Mouse (Mus musculus) gastrocnemius, adult 2 months (tissue): ENCODE measurements around the gene C3ar1. TPM values are rescaled to one million over a fixed set of nuclear protein-coding genes. Genes with fewer than 3 reads are reported as not detected.
A peak's percentile ranks its signal among the peaks of the same experiment; 100 is the strongest.

ENCODE experiments used
- DNase-seq: peaks from one replicate; pipeline ENCODE4 v3.0.0; 2022
- H3K27ac ChIP-seq: fragments of 200-600 bp; 2 replicates; pipeline ENCODE4 v1.8.1; 2022; ENCODE audit warnings: mild to moderate bottlenecking
- H3K4me3 ChIP-seq: fragments of 200-600 bp; 2 replicates; pipeline ENCODE4 v1.8.1; 2022; ENCODE audit warnings: mild to moderate bottlenecking, moderate library complexity
- CTCF ChIP-seq: fragments of 200-600 bp; IDR thresholded peaks from 2 replicates; pipeline ENCODE4 v1.8.1; 2022; ENCODE audit warnings: antibody characterized with exemption, mild to moderate bottlenecking, moderate library complexity
- intact Hi-C: fragments of 180-260 bp; cut with DNase I; formaldehyde crosslinking; loops from one replicate; pipeline ENCODE4 v1.15.1; 2025
- total RNA-seq, 2 experiments: library from RNA; stranded (reverse); gene quantifications; 2 replicates each; pipeline ENCODE4 v1.2.3; 2021

C3ar1 gene
- total RNA-seq, 2 experiments from 2014 or later, result 0.41 to 0.67 TPM

DNA sequence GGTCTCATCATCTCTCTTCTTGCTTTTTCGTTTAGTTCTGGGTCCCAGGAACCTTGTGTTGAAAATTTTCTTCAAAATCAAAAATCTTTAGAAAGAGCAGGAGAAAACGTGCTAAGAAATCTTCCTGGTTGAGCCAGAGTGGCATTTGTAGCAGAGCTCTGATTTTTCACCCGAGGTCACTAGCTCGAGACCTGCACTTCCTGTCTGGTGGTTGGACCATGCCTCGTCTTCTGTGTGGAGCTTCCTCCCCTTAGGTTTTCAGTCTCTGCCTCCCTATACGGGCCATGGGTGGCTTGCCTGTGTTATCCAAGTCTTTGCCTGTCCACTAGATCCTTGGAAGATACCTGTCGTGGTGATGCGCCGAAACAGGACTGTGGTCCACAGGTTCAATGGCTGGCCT, 34.1 kb downstream of the C3ar1 start:
- DNase-seq, result no peak
- intact Hi-C loops, result no loop called here
- TF ChIP-seq CTCF, result no peak
- Histone ChIP-seq H3K4me3 (peak overlapping the region; percentile 100), H3K27ac (peak overlapping the region; percentile 97)

DNA sequence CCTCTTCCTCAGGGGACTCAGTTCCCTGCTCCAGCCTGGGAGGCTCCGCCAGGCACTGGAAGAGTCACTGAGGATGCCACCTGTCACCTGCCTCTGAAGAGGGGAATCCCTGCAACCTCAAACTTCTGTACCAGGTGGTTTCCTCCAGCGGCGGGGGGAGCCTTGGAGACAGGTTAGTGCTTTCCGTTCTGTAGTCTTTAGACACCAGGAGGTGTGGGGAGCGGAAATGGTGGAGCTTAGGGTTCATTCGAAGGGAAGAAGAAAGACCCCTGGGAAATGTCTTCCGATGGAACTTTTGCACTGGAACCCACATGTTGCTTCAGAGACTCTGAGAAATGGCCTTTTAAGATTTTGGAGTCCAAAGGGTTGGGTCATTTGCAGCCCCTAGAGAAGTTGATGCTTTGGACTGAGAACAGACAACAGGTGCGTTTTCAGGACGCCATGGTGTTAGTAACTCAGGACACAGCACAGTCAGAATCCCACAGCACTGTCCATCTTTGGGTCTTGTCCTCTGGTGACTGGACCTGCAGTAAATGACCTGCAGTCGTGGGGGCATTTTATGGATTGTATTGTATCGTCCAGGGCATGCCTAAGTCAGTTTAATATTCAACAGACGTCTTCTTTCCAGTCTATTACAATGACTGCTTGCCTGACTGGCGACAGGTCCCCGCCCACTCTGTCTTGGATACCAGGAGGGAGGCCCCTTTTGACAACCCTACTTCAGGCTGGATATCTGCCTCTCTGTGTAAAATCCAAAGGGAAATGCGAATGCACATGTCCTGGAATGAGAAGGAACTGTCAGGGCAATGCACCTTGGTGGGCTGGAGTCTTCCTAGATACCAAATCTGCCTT, 34.9 kb downstream of the C3ar1 start:
- H3K4me3 ChIP-seq, result peak overlapping the region; percentile 100
- intact Hi-C loops, result no loop called here
- H3K27ac ChIP-seq, result peak overlapping the region; percentile 97
- TF ChIP-seq CTCF, result no peak
- DNase-seq, result no peak

DNA sequence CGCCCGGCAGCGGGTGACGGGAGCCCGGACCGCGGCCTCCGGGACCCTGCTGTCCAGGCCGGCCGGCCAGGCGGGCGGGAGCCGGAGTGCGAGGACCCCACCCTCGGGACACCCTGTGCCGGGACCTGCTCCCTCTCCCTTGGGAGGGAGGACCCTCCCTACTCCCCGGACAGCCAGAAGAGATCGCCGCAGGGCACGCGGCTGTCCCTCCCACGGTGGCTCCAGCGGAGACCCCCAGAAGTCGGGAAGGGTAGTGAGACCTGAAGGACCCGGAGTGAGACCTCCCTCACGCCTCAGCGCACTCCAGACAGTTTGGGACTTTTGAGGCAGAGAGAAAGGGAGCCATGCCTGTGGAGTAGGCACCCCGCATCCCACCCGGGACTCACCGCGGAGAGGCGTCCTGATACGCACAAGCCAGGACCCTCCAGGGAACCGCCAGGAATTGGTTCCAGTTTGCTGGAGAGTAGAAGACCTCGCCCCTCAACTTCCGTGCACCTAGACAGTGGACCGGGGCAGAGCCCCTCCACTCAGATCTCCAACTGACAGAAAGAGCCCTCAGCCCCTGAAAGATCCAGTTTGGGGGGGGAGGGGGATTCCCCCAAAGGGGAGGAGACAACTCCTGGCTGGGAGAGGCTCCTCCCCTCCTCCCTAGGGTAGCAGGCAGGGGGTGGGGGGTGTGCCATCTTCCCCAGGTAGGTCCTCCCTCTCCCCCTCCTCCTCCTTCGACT, 35.7 kb downstream of the C3ar1 start:
- Histone ChIP-seq H3K4me3 (peak overlapping the region; percentile 100), H3K27ac (peak overlapping the region; percentile 97)
- TF ChIP-seq CTCF, result no peak
- intact Hi-C loops, result no loop called here
- DNase-seq, result peak; percentile 44

DNA sequence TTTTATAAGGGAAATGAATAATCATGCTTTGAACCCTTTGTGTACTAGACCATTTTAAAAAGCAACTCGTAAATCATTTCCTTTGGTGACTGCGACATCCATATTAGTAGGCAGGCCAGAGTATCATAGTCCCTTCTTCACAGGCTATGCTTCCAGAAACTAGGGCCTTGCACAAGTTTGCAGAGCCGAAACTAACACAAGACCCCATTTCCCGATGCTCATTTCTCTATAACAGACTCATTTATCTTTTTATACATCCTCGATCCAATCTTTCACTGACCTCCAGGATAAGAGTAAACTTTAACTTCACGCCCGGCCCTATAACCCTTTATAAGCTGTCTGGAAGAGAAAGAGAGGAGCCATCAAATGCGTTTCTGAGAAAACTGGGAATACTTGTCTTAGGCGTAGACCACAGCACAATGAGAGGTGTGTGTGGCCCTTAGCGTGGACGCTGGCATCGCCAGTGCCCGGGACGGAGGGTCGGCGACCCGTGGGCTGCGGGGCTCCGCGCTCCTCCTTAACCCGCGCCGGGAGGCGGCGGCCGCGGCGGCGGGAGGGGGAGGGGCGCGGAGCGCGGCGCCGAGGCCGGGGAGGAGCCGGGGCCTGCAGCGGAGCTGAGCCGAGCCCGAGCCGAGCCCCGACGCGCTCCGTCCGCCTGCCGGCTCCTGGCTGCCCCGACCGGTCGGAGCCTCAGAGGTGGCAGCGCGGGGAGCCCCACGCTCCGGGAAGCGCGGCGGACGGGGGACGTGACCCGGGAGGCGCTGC, 36.5 kb downstream of the C3ar1 start, which contains the start of gene Foxj2:
Gene Foxj2 (plus strand): TSS at position 609 of the 765 bp plus-strand sequence.
- peak; percentile 91 for DNase-seq
- no peak for TF ChIP-seq CTCF
- intact Hi-C loops, result loop anchor here (1.0 kb wide), 1 partner anchor 8 kb away; no protein-coding TSS in a partner anchor
- Histone ChIP-seq H3K4me3 (peak within 1 kb of the TSS; percentile 100), H3K27ac (peak within 1 kb of the TSS; percentile 97)

DNA sequence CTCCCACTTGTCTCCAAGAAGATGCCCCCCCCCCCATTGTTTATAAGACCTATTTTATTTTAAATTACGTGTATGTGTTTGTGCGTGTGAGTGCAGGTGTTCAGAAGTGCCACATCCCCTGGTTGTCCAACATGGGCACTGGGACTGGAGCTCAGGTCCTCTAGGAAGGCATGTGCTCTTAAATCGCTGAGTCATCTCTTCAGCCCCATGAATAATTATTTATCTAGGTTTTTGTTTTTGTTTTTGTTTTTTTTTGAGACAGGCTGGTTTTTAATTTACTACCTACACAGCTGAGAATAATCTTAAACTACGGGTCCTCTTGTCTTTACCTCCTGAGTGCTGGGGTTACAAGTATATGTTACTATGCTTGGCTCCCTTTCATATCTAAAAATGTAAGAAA, 42.3 kb downstream of the C3ar1 start:
- no peak overlapping the region for H3K27ac ChIP-seq
- H3K4me3 ChIP-seq, result no peak overlapping the region
- intact Hi-C loops, result no loop called here
- DNase-seq, result no peak
- no peak for TF ChIP-seq CTCF

DNA sequence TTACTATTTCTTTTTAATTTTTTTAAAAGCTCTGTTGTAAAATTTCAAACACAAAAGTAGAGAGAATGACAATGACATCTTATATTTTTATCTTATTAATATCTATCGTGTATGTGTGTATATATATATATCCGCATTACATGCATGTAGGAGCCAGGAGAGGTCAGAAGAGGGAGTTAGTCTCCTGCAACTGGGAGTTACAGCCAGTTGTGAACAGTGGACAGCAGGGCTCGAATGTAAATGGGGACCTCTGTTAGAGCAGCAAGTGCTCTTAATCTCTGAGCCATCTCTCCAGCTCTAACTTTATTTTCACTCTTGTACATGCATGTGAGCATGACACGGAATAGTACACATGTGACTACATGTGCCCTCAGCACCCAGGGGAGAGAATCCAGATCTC, 43.2 kb downstream of the C3ar1 start:
- DNase-seq, result no peak
- no peak for TF ChIP-seq CTCF
- intact Hi-C loops, result no loop called here
- no peak overlapping the region for H3K27ac ChIP-seq
- no peak overlapping the region for H3K4me3 ChIP-seq

DNA sequence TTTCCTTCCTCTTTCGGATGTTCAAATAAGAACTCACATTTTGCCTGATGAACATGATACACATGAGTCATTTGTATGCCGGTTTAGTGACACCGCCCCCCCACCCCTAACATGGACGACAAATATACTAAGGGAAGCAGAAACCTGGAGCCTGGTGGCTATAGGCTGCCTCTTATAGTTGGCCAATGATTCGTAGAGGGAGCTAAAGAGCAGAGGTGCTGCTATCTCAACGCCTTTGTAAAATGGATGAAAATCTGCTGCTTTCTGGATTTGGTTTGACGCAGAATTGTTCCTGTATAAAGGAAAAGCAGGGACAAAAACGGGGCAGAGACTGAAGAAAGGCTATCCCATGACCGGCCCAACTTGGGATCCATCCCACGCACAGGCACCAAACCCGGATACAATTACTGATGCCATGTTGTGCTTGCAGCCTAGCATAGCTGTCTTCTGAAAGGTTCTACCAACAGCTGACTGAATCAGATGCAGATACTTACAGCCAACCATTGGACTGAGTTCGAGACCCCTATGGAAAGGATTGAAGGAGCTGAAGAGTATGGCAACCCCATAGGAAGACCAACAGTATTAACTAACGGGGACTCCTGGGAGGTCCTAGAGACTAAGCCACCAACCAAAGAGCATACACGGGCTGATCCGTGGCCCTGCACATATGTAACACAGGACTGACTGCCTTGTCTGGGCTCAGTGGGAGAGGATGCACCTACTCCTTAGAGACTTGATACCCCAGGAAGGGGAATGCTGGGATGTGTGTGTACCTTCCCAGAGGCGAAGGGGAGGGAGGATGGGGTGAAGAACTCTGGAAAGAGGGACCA, 44.0 kb downstream of the C3ar1 start:
- intact Hi-C loops, result loop anchor here (1.0 to 2.0 kb wide), 2 partner anchors 7 to 63 kb away; partner anchors contain the start of genes Foxj2 and Necap1
- DNase-seq, result peak; percentile 44
- 0 out of 2 replicates have a peak, but pooled peaks have one; percentile 2 for TF ChIP-seq CTCF
- H3K4me3 ChIP-seq, result peak overlapping the region; percentile 99
- H3K27ac ChIP-seq, result peak overlapping the region; percentile 100

DNA sequence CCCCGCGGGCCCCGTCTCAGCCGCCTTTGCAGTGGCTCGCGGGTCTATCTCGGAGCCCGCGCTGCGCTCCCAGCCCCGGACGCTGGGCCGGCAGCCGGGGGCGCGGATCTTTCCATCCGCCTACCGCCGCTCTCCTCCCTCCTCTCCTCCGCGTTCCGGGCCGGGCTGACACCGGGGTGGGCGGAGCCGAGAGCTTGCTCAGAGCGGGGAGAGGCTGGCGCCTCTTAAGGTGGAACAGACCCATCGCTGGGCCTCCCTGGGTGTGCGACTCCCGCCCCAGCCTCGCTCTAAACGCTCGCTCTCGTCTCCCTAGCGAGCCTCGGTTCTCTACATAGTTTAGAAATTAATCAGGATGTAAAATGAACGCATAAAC, 44.7 kb downstream of the C3ar1 start:
- peak; percentile 97 for DNase-seq
- no peak; the same call in 1 of the 2 replicates for TF ChIP-seq CTCF
- intact Hi-C loops, result loop anchor here (1.0 to 2.0 kb wide), 2 partner anchors 8 to 64 kb away; partner anchors contain the start of genes Foxj2 and Necap1
- Histone ChIP-seq H3K27ac (peak overlapping the region; percentile 100), H3K4me3 (peak overlapping the region; percentile 99)

DNA sequence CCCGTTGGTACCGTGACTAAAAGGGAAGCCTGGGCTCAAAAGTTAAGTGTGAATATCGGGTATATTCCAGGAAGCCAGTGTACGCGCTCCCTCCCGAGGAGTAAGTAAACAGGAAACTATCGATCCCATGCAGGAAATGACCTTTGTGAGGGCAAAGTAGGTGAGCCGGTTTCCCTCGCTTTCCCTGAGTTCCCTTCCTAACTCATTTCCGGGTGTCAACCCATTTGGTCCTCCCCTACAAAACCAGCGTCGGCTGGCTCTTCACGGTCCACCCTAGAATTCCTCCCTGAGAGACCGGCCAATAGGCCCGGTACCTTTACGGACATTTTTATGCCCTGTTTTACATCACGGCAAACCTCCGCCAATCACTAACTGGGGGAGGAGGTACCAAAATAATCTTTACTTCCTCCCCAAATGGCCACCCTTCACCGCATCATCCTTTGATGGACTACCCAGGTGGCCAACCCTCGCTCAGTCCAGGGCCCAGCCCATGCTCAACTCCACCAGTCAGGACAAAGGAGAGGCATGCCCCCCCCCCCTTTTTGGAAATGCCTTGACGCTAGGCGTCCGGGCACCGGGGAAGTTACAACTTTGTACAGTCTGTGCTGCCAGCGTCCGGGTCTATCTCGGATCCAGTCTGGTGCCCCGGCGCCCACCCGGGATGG, 45.2 kb downstream of the C3ar1 start:
- peak; percentile 98 for DNase-seq
- no peak for TF ChIP-seq CTCF
- intact Hi-C loops, result loop anchor here (1.0 to 2.0 kb wide), 2 partner anchors 9 to 64 kb away; partner anchors contain the start of genes Foxj2 and Necap1
- peak overlapping the region; percentile 100 for H3K27ac ChIP-seq
- H3K4me3 ChIP-seq, result peak overlapping the region; percentile 99

DNA sequence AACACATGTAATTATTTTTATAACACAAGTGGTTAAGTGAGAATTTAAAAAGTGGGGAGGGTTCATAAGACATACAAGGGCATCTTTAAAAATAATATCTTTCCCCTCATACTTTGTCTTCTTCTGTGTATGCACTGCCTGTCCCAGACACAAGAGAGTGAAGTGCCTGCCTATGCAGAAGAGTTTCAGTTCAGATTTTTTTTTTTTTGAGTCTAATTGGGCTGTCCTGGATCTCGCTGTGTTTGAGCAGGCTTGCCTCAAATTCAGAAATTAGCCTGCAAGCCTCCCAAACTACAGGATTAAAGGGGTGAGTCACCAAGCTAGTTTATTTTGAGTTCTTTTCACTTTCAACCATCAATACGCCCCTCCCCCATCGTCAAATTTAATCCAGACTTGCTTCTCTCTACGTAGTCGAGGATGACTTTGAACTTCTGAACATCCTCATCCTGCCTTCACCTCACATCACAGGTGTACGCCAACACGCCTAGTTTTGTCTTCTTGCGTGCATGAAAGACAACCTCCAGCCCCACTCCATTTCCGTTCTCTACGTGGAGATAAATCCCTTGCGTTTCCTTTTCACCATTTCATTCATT, 45.8 kb downstream of the C3ar1 start:
- Histone ChIP-seq H3K4me3 (peak overlapping the region; percentile 99), H3K27ac (peak overlapping the region; percentile 100)
- intact Hi-C loops, result loop anchor here (2.0 kb wide), 1 partner anchor 65 kb away; the partner anchor contains the start of gene Necap1
- DNase-seq, result no peak
- no peak for TF ChIP-seq CTCF
